8 mouse cellular contexts compared by ENCODE assay signal in the genomic region with DNA sequence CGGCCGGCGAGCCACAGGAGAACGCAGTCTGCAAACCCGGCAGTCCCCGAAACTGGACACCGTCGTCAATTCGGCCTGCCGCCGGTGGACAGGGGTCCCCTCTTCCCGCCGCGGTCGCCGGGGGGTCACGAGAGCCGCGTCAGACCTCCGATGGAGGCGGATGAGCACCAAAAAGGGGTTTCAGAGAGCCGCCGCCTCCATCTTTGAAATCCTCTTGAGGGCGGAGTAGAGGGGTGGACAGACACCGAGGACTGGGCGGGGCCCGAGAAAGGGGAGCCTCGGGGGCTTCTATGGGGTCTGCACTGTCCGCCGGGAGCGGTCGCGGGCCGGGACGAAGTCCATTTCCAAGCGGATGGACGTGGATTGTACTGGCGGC. TPM values are rescaled to one million over a fixed set of nuclear protein-coding genes. Genes with fewer than 3 reads are reported as not detected.
DNase-seq lines count a peak whose midpoint lies in the region; ATAC-seq lines count a peak whose summit lies in the region.

No protein-coding gene starts in this region.

- H3K4me2 ChIP-seq in kidney, embryonic 15.5 days, result peak overlapping the region; percentile 94
- H3K4me2 ChIP-seq in hindbrain, embryonic 14.5 days (replicated peaks), result peak overlapping the region; percentile 94
- H3K4me2 ChIP-seq in midbrain, embryonic 14.5 days (ENCODE audit: low read length), result peak overlapping the region; percentile 98

- peaks cover 34% of the 10 kb centered on the region for H3K4me1 ChIP-seq in kidney, embryonic 15.5 days
- H3K4me1 ChIP-seq in brown adipose tissue, adult 24 weeks (ENCODE audit: control insufficient read depth, insufficient read depth, insufficient read length, low read length), result peaks cover 4% of the 10 kb centered on the region
- peaks cover 19% of the 10 kb centered on the region for H3K4me1 ChIP-seq in hindbrain, embryonic 14.5 days (replicated peaks; ENCODE audit: control insufficient read depth, insufficient read depth, low read length)
- peaks cover 16% of the 10 kb centered on the region for H3K4me1 ChIP-seq in midbrain, embryonic 14.5 days (ENCODE audit: control insufficient read depth, insufficient read depth, low read length)

- no peaks in the 10 kb centered on the region for H3K9me3 ChIP-seq in kidney, embryonic 15.5 days (replicated peaks)
- no peaks in the 10 kb centered on the region for H3K9me3 ChIP-seq in hindbrain, embryonic 14.5 days (ENCODE audit: control insufficient read depth, low read length)
- H3K9me3 ChIP-seq in midbrain, embryonic 14.5 days (ENCODE audit: control insufficient read depth, low read length), result no peaks in the 10 kb centered on the region

- no peak for DNase-seq in kidney, postnatal 14 days
- DNase-seq in hindbrain, embryonic 14.5 days (ENCODE audit: low spot score), result no peak
- no peak for DNase-seq in midbrain, embryonic 14.5 days
- no peak for DNase-seq in frontal cortex, postnatal 25 days (ENCODE audit: low spot score in 2 of 2)
- DNase-seq in right cerebral cortex, postnatal 10 days (ENCODE audit: low spot score in 2 of 2), result no peak
- no peak for DNase-seq in lung, postnatal 10 days

- H3K27me3 ChIP-seq in kidney, embryonic 15.5 days, result no peaks in the 10 kb centered on the region
- H3K27me3 ChIP-seq in hindbrain, embryonic 14.5 days (ENCODE audit: control insufficient read depth, insufficient read depth, low read length), result no peaks in the 10 kb centered on the region
- H3K27me3 ChIP-seq in midbrain, embryonic 14.5 days (ENCODE audit: control insufficient read depth, insufficient read depth, low read length), result no peaks in the 10 kb centered on the region

- peak overlapping the region; percentile 86 for H3K4me3 ChIP-seq in kidney, embryonic 15.5 days (replicated peaks)
- H3K4me3 ChIP-seq in brown adipose tissue, adult 24 weeks (ENCODE audit: insufficient read depth, low read depth, low read length), result peak overlapping the region; percentile 98
- peak overlapping the region; percentile 88 for H3K4me3 ChIP-seq in hindbrain, embryonic 14.5 days (replicated peaks; ENCODE audit: low read length)
- H3K4me3 ChIP-seq in midbrain, embryonic 14.5 days (replicated peaks; ENCODE audit: low read depth, low read length), result peak overlapping the region; percentile 92

- H3K27ac ChIP-seq in kidney, embryonic 15.5 days, result peak overlapping the region; percentile 100
- H3K27ac ChIP-seq in brown adipose tissue, adult 24 weeks (replicated peaks; ENCODE audit: low read depth, low read length), result peak overlapping the region; percentile 20; the same call in 1 of the 2 replicates
- peak overlapping the region; percentile 86 for H3K27ac ChIP-seq in hindbrain, embryonic 14.5 days
- H3K27ac ChIP-seq in midbrain, embryonic 14.5 days (replicated peaks; ENCODE audit: low read depth, low read length), result peak overlapping the region; percentile 100

- under 1% methylated on average over 38 of the region's 38 CpGs for WGBS in kidney, embryonic 15.5 days
- 0% methylated on average over 37 of the region's 38 CpGs for WGBS in hindbrain, embryonic 14.5 days
- 1% methylated on average over 38 of the region's 38 CpGs for WGBS in midbrain, embryonic 14.5 days

- H3K9ac ChIP-seq in kidney, embryonic 15.5 days, result peak overlapping the region; percentile 79
- H3K9ac ChIP-seq in hindbrain, embryonic 14.5 days, result peak overlapping the region; percentile 88
- peak overlapping the region; percentile 84 for H3K9ac ChIP-seq in midbrain, embryonic 14.5 days (replicated peaks; ENCODE audit: low read length)

- H3K36me3 ChIP-seq in kidney, embryonic 15.5 days, result peaks cover 46% of the 10 kb centered on the region
- H3K36me3 ChIP-seq in hindbrain, embryonic 14.5 days (replicated peaks; ENCODE audit: control insufficient read depth, insufficient read depth), result peaks cover 50% of the 10 kb centered on the region
- H3K36me3 ChIP-seq in midbrain, embryonic 14.5 days (ENCODE audit: control insufficient read depth, insufficient read depth, low read length), result peaks cover 47% of the 10 kb centered on the region

- no peak for ATAC-seq in kidney, embryonic 15.5 days (replicated peaks; ENCODE audit: low FRiP score)
- ATAC-seq in hindbrain, embryonic 14.5 days (ENCODE audit: low FRiP score), result no peak
- ATAC-seq in midbrain, embryonic 14.5 days (ENCODE audit: low FRiP score, low TSS enrichment), result no peak; the same call in 1 of the 2 replicates

RNA-seq across cellular contexts. Expression of a gene that starts 0.5 kb away (rescaled TPM):
- polyA plus RNA-seq in kidney, embryonic 15.5 days (2015; fragmentation: Nextera tagmentation; extraction: Ambion mirVana), result 14.8 and 15.9 TPM in 2 replicates
- 6.9 and 10.5 TPM in 2 replicates for polyA plus RNA-seq in brown adipose tissue, adult 24 weeks (2012; ENCODE audit: insufficient read depth, insufficient read length, missing spikeins)
- 19.2 and 20.2 TPM in 2 replicates for polyA plus RNA-seq in hindbrain, embryonic 14.5 days (2014; fragmentation: Nextera tagmentation; extraction: Ambion mirVana)
- 16.7 and 20.4 TPM in 2 replicates for polyA plus RNA-seq in midbrain, embryonic 14.5 days (2014; fragmentation: Nextera tagmentation; extraction: Ambion mirVana)

RNA-seq across cellular contexts. Expression of a gene that starts 3.6 kb away (rescaled TPM):
- 135 and 140 TPM in 2 replicates for polyA plus RNA-seq in kidney, embryonic 15.5 days (2015; fragmentation: Nextera tagmentation; extraction: Ambion mirVana)
- 82.7 and 86.3 TPM in 2 replicates for polyA plus RNA-seq in brown adipose tissue, adult 24 weeks (2012; ENCODE audit: insufficient read depth, insufficient read length, missing spikeins)
- 133 and 136 TPM in 2 replicates for polyA plus RNA-seq in hindbrain, embryonic 14.5 days (2014; fragmentation: Nextera tagmentation; extraction: Ambion mirVana)
- 160 and 171 TPM in 2 replicates for polyA plus RNA-seq in midbrain, embryonic 14.5 days (2014; fragmentation: Nextera tagmentation; extraction: Ambion mirVana)

RNA-seq across cellular contexts. Expression of a gene that starts 24.2 kb away (rescaled TPM):
- polyA plus RNA-seq in kidney, embryonic 15.5 days (2015; fragmentation: Nextera tagmentation; extraction: Ambion mirVana), result 22.6 and 25.3 TPM in 2 replicates
- not detected in 2 replicates for polyA plus RNA-seq in brown adipose tissue, adult 24 weeks (2012; ENCODE audit: insufficient read depth, insufficient read length, missing spikeins)
- polyA plus RNA-seq in hindbrain, embryonic 14.5 days (2014; fragmentation: Nextera tagmentation; extraction: Ambion mirVana), result 0.16 TPM in 1 of 2 replicates, not detected in the other
- 0.15 and 0.18 TPM in 2 replicates for polyA plus RNA-seq in midbrain, embryonic 14.5 days (2014; fragmentation: Nextera tagmentation; extraction: Ambion mirVana)

RNA-seq across cellular contexts. Expression of a gene that starts 26.7 kb away (rescaled TPM):
- 0.39 and 0.64 TPM in 2 replicates for polyA plus RNA-seq in kidney, embryonic 15.5 days (2015; fragmentation: Nextera tagmentation; extraction: Ambion mirVana)
- polyA plus RNA-seq in brown adipose tissue, adult 24 weeks (2012; ENCODE audit: insufficient read depth, insufficient read length, missing spikeins), result not detected in 2 replicates
- 0.29 TPM in 1 of 2 replicates, not detected in the other for polyA plus RNA-seq in hindbrain, embryonic 14.5 days (2014; fragmentation: Nextera tagmentation; extraction: Ambion mirVana)
- polyA plus RNA-seq in midbrain, embryonic 14.5 days (2014; fragmentation: Nextera tagmentation; extraction: Ambion mirVana), result not detected in 2 replicates

RNA-seq across cellular contexts. Expression of a gene that starts 34.0 kb away (rescaled TPM):
- 4.9 and 6.0 TPM in 2 replicates for polyA plus RNA-seq in kidney, embryonic 15.5 days (2015; fragmentation: Nextera tagmentation; extraction: Ambion mirVana)
- polyA plus RNA-seq in brown adipose tissue, adult 24 weeks (2012; ENCODE audit: insufficient read depth, insufficient read length, missing spikeins), result 11.1 and 14.7 TPM in 2 replicates
- 0.72 and 0.76 TPM in 2 replicates for polyA plus RNA-seq in hindbrain, embryonic 14.5 days (2014; fragmentation: Nextera tagmentation; extraction: Ambion mirVana)
- polyA plus RNA-seq in midbrain, embryonic 14.5 days (2014; fragmentation: Nextera tagmentation; extraction: Ambion mirVana), result 0.38 and 0.91 TPM in 2 replicates

Comparison
In these comparisons a context has a peak if more than half of its experiments do, and no peak if none do; other contexts are left out.
1. H3K27ac ChIP-seq: peak in every context shown above with its lines; median percentile 100 in kidney, embryonic 15.5 days; 100 in midbrain, embryonic 14.5 days; 86 in hindbrain, embryonic 14.5 days; 20 in brown adipose tissue, adult 24 weeks.
2. RNA of a gene that starts 24.2 kb away (polyA plus RNA-seq): 22.6 to 25.3 TPM in kidney, embryonic 15.5 days; not detected in brown adipose tissue, adult 24 weeks, 0.15 to 0.18 TPM in midbrain, embryonic 14.5 days and 0.16 TPM in hindbrain, embryonic 14.5 days; every median in the first group is over 10 times any median in the second.
3. Peak in every context shown above with its lines, with median percentiles within 50 percentile points of each other: H3K4me2 ChIP-seq, H3K4me3 ChIP-seq and H3K9ac ChIP-seq.